Mouse (Mus musculus) natural killer cell, adult 2 months (primary cell): ENCODE measurements at regions not wholly inside any gene's neighbourhood (a gene's known extent, or its start where the extent isn't known, plus 50 kb on each side); places are given as distances from the start of the nearest gene placed in this dataset.

Experiments used
- DNase-seq, 2 experiments: peaks; one replicate each; pipeline ENCODE4 v3.0.0; 2022; ENCODE audit warnings: low spot score in 2 of 2

DNA sequence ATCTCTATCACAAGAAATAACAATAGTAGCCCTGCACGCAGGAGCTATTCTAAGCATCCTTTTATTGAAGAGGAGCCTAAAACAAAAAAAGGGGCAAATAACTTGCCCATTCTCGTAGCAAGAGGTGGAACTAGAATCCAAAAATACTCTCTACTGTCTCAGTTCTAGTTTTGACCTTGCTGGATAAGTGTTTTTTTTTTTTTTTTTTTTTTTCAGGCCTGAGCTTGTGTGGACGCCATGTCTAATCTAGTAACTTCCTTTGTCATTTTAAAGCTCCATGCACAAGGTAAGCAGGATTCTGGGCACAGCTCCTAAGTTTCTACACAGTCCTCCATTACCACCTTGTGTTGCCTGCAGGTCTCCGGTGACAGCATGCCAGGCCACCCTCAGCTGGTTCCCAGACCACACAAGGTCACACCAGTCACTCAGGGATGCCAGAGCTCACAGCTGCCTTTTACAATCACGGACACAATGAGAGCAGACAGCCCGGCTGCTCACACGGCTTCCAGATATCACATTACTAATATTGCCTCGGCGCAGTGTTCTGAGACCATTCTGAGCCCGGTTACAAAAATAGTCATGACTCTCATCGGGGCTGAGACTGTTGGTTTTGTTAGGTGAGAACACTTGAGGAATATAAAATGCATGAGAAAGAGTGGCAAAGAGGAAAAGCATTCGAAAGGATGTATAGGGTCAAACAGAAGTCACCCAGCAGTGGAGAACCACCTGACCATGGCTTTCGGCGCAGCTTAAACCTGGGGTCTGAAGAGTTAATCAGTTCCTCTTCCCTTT is 124.7 kb upstream of the Tank start:
- DNase-seq: no peak

DNA sequence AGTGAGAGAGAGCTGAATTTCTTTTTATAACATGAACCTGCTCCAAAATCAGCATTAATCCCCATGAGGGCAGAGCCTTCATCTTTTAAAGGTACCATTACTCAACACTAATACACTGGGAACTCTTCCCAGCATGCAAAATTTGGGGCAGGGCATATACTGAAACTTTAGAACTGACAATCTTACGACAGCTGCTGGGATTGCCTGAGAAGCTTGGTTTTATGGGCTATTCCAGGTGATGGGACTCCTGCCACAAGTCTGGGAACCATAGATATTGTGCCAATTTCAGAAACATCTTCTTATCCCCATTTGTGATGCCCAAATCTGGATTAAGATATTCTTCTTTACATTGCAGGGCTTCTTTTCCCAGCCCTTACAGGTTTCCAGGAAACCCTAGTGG is 125.8 kb upstream of the Tank start:
- DNase-seq: no peak

DNA sequence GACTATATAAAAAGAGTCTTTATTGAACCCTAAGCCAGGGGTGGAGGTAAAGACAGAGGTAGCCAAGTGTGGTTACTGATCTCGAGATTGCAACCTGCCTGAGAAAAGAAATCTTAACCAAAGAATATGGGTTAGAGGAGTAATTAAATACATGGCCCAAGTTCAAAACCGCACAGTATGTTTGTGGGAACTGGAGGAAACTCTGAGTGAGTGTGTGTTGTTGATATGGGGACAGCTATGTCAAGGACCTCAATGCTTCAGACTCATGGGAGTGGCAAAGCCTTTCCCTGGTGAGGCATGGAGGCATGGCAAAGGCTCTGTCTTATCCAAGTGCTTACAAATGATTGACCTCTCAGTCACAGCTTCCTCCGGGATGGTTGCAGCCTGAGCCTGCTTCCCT is 127.7 kb upstream of the Tank start:
- no peak for DNase-seq

DNA sequence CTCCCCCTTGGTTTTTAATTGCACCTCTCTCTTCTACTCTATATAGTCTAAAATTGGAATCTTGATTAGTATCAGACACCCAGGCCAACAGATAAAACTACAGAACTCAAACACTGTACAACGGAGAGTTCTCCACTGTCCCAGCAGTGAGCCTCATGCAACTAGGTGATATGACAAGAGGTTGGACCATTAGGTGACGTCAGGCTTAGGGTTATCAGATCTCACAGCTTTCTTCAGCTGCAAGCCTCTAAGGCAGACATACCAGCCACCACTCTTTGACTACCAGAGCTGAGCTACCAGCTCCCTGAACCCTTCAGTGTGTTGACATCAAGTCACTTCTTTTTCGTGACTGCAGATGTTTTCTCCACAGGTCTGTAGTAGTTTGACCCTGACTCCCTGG is 141.8 kb upstream of the Tank start:
- no peak for DNase-seq

DNA sequence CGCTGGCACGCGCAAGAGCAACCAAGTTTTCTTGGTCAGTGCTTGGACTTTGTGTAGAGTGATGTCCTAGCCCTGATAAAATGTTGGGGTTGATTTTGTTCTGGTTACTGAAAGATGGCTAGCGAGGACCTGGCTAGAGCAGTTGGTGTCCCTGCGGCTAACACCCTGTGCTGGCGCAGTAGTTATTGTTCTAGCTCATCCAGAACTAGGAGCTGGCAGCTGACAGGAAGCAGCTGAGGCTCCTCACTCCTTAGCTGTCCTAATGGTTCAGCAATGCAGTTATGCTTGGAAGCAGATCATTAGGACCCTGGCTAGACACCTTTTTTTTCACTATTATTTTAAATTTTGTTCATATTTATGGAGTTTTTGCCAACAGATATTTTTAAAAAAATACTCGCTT is 170.5 kb upstream of the Tank start:
- DNase-seq: no peak

DNA sequence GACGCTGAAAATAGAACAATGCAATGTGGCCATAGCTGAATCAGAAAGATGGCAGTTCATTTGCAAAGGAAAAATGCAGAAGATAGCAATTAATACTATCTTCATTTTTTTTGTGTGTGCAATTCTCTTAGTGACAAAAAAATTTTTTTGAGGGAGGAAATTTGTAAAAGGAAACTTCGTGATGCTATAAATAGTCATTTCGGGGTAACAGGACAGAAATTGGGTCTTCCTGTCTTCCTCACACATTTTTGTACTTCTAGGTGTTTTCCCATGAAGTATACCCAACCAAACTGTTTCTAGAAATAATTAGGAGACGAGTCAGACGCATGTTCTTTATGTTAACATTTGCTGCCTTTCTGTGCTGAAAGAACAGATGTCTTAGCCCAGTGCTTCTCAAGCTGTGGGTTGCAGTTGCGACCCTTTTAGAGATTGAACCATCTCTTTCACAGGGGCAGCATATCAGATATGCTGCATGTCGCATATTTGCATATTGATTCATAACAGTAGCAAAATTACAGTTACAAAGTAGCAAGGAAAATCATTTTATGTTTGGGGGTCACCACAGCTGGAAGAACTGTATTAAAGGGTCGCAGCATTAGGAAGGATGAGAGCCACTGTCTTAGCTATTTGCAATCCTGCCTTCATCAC is 172.2 kb upstream of the Tank start:
- no peak for DNase-seq

DNA sequence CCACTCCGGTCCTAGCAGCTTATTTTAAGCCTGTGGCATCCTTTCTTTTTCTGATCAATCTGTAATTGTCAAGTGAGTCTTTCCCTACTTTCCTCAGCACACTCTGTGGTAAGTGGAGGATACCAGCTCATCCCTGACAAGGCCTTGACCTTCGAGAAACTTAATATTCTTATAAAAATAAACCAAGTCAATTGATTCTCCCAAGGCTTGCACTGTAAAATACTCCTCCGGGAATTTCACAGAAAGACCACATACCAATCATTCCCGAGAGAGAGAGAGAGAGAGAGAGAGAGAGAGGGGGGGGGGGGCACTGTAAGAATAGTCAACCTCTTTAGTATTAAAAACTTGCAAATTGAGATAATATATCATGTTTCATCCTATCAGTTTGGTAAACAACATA is 173.1 kb upstream of the Tank start:
- no peak for DNase-seq

DNA sequence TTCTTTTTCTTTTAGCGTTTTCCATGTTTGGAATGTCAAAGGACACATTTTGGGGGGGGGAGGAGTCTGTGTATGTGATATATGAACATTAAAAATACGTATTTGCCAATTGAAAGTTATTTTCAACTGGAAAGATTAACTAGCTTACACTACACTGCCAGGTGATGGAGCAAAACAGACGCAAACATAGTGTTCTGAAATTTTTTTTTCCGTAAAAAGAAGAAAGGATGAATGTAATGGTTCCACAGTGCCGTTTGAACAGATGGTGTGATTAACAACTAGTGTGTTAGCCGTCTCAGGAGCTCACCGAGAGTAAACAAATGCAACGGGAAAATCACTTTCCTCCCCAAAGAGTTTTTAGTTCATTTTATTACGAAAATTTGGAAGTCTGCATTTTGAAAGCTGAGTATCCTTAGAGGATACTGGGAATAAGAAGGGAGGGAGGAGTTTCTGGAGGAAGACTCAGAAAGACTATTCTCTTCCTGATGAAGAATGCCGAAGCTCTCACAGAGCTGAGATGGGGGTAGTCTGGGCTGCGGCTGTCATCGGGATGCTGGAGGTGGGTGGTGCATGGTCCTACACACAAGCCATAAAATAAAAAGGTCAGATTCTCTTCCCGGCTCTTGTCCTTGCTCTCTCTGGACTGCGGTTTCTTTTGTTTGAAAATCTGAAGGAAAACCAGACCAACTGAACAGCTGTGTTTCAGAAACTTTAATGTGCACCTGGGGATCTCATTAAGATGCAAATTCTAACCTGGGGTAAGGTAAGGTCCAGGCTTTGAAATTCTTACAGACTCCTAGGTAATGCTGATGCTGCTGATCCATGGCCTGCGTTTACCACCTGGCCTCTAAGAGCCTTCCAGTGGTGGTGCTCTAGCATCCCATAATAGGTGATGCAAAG is 175.5 kb upstream of the Tank start:
- no peak for DNase-seq

DNA sequence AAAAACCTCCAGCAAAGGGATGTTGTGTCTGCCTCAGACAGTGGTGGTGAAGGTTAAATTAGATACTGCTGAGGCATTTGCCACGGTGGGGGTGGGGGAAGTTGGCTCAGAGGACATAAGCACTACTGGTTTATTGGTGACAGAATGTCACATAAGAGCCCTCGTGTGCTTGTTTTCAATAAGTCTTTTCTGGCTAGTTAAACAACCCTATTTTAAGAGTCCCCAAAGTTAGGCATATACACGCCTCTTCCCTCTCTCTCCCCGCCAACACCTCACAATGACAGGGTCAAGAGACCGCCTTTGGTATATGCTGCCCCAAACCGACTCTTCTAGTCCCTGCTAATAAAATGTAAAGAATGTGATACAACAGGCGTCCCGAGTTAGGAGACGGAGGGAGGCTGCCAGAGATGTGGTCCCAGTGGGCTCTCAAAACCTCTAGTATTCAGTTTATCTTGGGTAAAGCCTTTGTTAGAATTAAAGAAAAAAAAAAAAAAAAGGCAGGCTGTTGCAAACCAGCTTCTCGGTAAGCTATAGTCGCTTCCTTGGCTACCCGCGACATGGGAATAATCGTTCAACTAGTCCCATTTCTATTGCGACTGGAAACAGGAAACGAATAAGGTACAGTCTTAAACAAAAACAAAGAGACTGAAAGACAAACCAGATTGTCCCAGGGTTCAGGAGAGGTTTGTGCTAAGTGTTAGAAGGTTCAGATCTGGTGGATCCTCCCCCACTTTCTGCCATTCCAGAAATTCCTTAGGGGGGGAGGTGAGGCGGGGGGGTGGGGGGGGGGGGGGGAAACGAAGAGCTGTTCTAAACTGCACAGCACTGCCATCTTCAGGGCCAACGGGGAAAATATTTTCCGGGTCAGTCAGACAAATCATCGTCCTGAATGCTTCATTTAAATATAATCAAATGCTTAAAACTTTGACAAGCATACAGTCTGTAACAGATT is 176.5 kb upstream of the Tank start:
- DNase-seq: peak; percentile 4 to 16

DNA sequence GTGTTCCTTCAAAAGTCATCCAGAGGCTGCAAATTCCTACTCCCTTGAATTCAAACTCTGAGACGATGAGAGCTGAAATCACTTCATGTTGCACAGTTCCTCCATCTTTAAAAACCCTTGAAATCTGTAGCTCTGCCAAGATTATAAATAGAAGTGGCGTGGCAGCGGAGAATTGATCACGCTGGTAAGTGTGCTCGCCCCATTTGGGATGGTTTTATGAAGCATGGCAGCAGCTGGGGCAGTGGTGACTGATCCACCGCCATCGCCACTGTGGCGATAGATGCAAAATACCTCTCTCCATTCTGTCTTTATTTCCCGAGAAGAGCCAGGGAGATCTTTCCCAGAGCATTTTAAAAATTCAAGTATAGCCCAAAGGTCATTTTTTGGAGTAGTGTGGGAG is 179.8 kb upstream of the Tank start:
- DNase-seq: no peak

DNA sequence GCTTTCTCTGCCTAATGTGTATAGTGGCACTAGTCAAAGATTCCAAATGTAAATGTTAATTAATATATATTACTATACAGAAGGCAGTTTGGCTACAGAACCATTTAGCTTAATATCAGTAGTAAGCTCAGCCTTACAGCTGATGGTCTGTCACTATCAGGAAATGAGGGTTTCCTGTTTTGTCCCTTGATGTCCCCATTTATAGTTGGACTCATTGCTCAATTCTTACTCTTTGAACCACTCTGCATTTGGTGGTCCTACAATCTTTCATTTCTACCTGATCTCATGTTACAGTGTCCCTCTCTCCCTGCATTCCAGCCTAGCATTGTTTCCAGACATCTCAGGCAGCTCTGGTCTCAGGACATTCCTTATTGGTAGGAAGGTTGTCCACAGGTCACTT is 188.8 kb upstream of the Tank start:
- DNase-seq: no peak

DNA sequence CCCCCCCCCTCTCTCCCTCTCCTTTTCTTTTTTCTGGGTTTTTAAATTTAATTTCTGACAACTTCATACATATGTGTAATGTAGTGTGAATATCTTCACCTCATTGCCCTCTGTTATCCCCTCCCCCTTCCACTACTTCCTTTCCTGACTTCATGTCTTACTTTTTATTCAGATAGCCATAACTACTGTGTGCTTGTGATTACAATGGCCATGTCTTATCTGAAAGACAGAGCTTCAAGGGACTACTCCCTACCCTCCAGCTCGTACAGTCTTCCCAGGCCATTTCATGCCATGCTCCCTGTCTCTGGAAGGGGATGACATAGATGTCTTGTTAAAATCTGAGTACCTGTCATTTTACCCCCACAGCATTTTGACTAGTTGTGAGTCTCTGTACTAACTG is 189.2 kb upstream of the Tank start:
- no peak for DNase-seq

DNA sequence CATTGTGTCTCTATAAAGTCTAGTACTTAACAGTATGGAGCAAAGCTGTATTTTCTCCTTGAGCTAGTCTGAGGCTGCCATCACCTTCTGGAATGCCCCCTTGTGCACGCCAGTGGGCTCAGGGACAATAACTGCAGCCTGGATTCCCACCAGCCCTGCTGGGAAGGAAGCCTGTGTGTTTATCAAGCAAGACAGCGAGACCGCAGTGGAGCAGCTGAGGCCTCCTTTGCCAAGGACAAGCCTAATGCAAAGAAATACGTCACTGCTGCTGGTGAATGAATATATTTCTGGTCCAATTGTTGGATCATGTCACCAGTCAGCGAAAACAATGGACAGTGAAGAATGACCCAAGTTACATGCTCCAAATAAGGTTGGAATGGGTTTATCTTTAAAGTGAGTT is 190.8 kb upstream of the Tank start:
- no peak for DNase-seq

DNA sequence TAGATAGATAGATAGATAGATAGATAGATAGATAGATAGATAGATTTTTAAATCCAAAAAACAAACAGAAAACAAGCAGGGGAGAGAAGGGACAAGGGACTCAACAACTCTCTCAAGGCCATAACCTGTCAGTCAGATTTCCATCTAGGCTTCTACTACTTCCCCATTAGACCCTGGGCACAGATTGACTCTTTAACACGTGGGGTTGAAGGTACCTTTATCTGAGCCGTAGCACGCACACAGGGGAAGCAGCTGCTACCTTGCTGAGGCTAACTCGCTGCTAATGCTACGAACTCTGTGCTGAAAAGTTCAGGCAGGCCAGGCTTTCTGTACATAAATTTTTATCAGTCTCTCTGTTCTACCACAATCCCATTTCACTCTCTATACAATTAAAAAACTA is 191.4 kb upstream of the Tank start:
- no peak for DNase-seq

DNA sequence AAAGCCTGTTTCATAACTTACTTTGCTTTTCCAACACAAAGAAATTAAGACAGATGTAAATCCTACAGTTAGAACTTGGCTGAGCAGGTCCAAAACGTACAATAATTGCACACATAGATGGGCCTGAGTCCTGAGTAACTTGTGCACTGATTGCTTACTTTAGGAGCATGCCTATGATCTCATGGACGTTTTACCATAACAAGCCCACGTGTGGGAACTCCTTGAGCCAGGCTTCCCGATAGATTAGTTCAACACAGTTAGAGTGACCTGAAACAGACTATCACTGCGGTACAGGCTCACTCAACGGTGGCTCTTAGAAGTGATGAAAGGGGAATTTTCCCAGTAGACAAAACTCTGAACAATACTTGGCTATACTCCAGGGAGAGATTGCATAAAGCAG is 193.9 kb upstream of the Tank start:
- DNase-seq: no peak

DNA sequence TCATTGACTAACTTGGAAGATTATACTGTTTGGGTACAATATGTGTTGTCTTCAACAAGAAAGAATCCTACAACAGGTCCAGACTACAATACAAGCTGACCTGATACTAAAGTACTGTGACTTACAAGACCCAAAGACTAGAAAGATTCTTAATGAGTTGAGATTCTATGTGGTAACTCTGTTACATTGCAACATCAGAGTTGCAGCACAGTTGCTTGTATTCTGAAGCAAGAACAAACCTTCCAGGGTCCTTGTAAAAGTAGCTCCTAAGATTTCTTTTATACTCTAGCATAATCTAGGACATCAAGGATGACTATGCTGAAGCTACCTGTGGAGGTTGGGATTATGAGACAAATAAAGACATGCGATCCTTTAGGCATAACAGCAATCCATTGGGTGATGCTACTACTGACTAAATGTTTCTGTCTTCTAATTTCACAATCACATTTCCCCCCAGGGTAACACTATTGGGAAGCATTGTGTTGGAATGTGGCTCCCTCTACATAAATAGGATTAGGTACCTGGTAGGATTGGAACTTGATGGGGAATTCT is 194.6 kb upstream of the Tank start:
- no peak for DNase-seq

DNA sequence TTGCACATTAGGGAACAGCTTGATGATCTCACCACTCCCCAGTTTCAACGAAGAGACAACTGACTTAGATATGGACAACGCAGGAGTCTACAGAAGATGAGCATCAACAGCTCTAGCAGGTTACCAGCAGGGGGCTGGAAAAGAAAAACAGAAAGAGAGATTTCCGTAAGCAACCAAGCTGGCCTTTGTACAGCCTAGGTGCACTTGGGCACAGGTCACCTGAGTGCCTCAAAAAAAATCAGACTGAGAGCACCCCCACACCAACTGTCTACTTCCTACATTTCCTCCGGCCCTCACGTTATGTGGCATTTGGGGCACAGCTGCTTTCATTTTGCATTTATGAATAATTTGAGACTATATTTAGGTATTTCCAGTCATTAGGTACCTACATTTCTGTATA is 199.3 kb upstream of the Tank start:
- DNase-seq: no peak

DNA sequence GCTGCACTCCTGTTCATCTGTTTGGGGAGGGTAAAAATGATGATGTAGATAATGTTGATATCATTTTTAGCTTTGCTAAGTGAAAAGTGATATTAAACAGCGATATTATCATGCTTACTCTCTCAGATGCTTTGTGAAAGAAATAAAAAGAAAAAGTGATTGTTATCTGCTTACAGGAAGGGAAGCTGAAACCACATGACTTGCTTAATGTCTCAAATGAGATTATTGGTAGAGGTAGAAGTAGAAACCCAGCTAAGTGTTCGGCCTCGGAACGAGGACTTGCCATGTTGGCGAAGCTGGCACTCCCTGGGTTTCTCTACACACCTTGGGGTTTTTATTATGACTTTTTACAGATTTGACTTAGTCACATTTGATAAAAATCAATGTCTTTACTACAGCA is 200.1 kb upstream of the Tank start:
- DNase-seq: no peak

DNA sequence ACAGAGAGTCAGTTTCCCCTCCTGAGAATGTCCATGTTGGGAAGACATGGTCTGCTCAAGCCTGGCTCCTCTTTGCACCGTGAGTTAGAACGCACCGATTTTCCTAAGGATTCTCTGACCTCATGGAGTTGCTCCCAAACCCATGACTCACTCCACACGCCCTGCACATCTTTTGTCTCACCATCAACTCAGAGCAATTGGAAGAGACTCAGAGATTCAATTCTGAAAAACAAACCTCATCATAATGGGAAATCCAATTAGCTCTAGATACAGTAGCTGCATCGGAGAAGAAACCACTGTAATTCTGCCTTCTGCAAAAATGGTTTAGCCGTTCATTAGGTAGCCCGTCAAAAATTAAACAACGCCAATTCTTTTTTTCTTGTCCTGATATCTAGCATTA is 200.6 kb upstream of the Tank start:
- no peak for DNase-seq

DNA sequence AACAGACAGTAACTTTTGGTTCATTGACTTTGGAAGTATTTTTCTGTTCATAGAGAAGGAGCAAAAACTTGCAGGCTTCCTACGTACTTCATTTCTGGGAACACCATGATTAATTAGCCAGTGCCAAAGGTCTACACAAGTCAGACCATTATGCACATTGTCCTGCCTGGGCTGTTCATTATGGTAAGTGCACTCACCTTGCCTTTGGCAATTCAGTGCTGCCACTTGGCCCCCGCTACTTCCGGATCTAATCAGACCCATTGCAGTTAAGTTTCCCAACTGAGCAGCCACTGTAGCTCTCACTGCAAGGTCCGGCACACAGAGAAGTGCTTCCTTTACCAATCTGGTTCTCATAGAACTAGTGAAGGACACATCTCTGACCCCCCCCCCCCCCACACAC is 215.8 kb upstream of the Tank start:
- no peak for DNase-seq

DNA sequence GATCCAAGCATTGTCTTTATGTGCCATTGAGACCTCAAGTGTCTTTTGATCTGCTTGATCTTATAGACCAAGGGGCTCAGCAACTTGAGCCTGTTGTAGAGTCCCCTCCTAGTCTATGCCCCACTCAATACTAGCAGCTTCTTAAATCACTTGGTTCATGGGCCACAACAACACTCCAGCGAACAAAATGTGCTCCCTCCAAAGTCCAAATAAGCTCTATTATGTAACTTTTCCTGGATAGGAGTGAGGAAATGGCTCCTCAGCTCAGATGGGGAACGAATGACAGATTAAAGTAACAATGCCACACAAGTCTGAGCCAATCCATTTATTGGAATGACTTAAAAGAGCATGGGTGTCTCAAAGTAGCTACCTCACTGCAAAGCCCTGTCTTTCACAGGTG is 217.0 kb upstream of the Tank start:
- no peak for DNase-seq
